Mouse (Mus musculus): ENCODE measurements around the gene Crybg3.
A peak's percentile ranks its signal among the peaks of the same experiment; 100 is the strongest.

Crybg3 gene

DNA sequence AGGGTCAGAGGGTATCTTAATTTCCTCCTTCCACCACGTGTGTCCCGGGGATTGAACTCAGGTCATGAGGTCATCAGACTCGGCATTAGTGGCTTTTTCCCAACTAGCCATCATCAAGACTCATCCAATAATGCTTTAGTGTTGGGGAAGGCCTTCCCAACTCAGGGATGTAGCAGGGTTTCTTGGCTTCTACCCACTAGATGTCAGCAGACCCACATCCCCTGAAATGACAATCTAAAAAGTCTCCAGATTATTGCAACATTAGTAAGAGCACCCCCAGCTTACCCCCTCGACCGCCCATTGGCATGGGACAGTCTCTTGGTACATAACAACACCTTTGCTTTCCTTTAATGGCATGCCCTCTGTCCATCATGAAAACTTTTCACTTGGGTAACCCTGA, 65.1 kb downstream of the Crybg3 start:
- no peak for DNase-seq (ENCODE audit: extremely low spot score, low spot score)

DNA sequence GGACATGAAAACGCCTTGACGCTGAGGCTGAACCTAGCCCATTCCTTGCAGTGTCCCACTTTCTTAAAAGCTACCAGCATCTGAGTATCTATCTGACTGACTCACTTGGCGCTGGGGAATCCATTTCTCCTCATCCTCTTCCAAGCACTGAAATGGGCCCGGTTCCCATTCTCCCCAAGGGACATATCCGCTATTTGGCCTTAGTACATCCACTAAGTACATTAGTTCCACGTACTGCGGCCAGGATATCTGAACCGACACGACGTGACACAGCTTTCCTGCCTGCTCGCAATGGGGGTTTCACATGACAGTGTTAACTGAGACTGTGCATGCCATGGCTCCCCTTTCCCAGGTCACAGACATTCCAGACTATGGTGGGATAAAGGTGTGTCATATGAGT, 66.4 kb downstream of the Crybg3 start:
- DNase-seq (ENCODE audit: extremely low spot score, low spot score), result no peak

DNA sequence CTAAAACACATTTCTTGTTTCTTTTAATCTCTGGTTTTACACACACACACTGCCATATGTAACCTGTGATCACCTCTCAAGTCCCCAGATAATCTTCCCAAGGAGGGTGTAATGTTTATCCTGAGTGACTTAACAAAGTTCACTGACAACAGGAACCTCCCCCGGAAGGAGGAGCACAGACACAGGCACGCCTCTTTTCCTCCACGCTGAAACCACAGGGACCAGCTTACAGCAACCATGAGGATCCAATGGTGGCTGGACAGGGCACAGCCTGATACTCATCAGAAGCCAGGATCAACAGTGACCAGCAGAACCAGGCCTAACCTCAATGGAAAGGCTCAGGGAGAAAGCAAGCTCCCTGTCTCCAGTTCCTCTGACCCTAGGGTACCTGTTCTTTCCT, 68.2 kb downstream of the Crybg3 start:
- DNase-seq (ENCODE audit: extremely low spot score, low spot score), result no peak

- DNase-seq (ENCODE audit: extremely low spot score, low spot score), result no peak
Measured at GRCm38 (mm10) chr16:59531243-59531642, 69.5 kb downstream of the Crybg3 start.

DNA sequence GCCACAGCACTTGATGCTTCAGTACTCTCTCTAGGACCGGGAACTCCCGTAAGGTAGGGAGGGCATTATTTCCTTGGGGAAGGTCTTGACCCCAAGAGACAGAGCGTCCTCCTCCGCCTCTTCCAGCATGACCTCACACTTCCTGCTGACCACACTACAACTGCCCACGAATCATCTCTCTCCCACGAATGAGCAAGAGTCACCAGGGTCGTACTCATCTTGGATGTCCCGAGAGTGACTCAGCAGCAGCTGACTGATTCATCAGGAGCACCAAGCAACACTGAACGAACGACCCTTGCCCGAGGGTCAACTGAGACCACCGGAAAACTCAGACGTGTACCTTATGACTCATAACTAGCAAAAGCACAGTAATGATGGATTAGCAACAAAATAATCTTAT, 71.2 kb downstream of the Crybg3 start:
- no peak for DNase-seq (ENCODE audit: extremely low spot score, low spot score)

DNA sequence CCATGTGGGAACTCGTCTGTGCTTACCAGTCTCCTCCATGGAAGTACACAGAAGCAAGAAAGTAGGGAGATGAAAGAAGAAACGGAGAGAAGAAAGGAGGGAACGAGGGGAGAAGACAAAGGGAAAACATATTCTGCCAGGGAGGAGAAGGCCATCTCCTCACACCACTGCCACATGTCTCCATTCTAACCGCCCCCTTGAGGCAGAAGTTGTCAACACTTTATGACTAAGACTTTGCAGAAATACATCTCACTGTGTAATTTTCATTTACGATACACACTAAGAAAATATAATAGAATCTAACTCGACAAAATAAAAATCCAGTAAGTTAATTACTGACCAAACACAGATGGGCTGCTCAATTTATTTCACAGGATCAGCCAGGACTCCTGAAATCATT, 73.8 kb downstream of the Crybg3 start:
- DNase-seq (ENCODE audit: extremely low spot score, low spot score), result no peak

DNA sequence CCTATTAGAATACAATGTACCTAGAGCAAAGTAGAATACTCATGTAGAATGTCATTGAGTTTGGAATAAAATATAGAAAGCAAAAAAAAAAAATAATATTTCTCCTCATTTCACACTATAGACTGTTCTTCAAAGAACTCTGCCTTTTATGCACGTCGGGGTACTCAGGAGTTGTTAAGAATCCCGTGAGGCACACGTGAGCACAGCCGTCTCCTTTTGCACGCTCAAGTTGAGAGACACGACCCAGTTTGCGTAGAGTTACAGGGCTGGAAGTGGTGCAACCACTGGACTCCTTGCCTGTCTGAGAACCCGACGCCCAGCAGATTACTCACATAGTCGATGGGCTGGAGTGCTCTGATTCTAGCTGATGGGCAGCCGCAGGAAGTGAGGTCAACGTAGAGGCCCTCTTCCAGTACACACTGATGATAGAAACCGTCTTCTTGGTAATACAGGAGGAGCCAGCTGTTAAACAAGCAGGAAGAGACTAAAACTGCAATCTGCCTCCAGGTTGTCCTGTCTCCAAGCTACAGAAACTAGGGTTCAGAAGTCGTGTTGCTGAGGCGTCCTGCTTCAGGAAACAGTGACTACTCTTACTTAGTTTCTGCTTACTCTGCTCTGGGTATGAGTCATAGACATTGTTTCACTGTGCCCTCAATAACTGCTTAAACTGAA, 78.9 kb downstream of the Crybg3 start:
- DNase-seq (ENCODE audit: extremely low spot score, low spot score), result no peak

DNA sequence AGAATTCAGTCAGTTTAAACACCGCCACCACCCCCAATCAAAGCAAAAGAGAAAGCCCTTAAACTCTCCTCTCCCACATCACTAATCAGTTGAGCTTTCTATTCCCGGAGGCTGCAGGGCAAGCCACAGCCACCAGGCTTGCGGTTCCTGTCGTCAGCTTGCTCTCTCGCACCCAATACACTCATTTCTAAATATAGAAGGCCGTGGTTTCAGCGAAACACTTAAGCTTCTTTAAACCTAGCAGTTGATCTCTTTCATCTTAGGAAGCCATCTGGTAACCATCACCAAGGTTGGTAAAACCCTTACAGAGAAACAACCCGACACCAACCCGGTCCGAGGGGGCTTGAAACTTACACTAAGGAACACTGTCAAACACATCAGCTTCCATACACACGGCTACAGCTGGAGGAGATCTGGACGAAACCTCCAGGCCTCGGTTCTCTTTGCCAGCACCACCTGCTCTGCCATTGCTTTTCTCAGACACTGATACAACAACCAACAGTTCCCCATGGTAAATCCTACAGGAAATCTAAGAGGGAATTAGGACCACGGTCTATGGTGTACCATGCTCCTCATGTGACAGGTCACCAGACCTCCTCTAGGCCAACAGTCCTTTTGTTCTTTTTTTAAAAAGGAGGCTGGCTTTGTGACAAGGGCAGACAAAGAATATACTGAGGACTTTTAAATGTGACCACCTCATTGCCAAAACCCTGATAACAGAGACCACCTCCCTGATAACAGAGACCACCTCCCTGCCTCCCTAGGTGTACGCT, 83.1 kb downstream of the Crybg3 start:
- no peak for DNase-seq (ENCODE audit: extremely low spot score, low spot score)

GRCm38 (mm10) chr16:59516965-59517364, 83.8 kb downstream of the Crybg3 start:
- DNase-seq (ENCODE audit: extremely low spot score, low spot score), result no peak

- DNase-seq (ENCODE audit: extremely low spot score, low spot score), result no peak
Measured at GRCm38 (mm10) chr16:59515169-59515568, 85.6 kb downstream of the Crybg3 start.

GRCm38 (mm10) chr16:59509830-59510229, 90.9 kb downstream of the Crybg3 start:
- DNase-seq (ENCODE audit: extremely low spot score, low spot score), result no peak

DNA sequence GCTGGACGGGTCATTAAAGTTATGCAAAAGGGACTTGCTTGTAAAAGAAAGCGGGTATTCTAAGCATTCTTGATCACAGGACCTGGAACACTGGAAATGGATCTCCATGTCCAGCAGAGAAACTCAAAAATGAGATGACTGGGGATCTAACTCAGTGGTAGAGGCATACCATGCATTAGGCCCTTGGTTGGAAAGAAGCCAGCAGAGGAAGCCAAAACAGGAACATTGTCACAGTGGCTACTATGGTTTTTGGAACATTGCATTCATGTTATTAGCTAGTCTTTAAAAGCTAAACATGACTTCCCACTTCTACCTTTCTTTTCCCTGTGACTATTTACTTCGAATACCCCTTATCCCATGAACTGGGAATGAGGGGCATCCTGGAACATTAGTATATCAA, 101.6 kb downstream of the Crybg3 start:
- DNase-seq (ENCODE audit: extremely low spot score, low spot score), result no peak

DNA sequence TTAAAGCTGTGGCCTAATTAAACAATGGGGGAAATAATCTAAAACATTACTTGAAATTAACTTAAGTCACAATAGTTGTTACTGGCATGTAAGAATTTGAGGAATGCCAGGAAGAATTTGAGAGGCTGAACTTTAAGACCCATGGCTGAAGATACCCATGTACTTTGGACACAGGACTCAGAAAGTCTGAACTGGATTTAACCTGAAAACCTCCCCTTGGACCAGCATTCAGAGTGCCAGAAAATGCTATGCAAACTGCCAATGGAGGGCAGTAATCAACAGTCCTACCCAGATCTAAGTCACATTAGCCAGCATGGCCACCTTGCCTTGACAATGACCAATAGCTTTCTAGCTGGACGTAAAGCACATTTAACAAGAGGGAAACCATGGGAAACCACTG, 102.8 kb downstream of the Crybg3 start:
- DNase-seq (ENCODE audit: extremely low spot score, low spot score), result no peak

DNA sequence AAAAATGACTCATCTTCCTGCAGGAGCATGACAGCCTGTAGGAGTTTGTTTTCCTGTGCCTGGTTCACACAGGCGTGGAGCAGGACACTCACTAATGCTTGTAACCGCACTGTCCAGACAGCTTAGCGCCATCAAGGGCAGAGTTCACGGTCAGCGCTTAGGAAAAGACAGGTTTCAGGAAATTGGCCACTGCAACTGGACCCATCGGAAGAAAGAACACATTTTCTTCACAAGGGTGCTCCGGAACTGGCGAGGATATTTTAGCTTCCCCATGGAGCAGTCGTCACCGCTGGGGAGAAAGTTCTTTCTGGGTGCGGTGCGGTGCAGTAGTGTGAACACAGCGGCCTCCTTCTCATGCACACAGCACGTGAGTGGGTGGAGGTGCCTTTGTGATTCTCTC, 107.6 kb downstream of the Crybg3 start:
- DNase-seq (ENCODE audit: extremely low spot score, low spot score), result no peak

- DNase-seq (ENCODE audit: extremely low spot score, low spot score), result no peak
Measured at GRCm38 (mm10) chr16:59487975-59488548, 112.7 kb downstream of the Crybg3 start.

DNA sequence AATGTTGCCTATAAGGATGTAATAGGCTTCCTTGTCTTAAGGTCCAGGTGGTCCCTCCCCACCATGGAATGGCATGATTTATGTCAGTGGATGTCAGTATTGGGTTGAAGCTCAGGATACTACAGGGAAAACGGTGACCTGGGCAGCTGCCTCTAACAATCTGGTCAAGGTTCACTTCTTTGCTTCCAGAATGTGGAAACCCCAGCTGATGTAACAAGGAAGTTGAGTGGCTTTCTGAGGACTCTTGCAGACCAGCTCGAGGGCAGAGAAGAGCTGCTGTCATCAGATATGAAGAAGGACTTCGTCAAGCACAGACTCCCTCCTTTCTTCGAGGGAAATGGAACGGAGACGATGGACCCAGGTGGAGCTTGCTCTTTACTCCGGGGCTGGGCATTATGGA, 113.5 kb downstream of the Crybg3 start:
- no peak for DNase-seq (ENCODE audit: extremely low spot score, low spot score)

- DNase-seq (ENCODE audit: extremely low spot score, low spot score), result no peak
Measured at GRCm38 (mm10) chr16:59477955-59478354, 122.8 kb downstream of the Crybg3 start.

- DNase-seq (ENCODE audit: extremely low spot score, low spot score), result peak; percentile 53
Measured at GRCm38 (mm10) chr16:59474788-59475187, 126.0 kb downstream of the Crybg3 start.

DNA sequence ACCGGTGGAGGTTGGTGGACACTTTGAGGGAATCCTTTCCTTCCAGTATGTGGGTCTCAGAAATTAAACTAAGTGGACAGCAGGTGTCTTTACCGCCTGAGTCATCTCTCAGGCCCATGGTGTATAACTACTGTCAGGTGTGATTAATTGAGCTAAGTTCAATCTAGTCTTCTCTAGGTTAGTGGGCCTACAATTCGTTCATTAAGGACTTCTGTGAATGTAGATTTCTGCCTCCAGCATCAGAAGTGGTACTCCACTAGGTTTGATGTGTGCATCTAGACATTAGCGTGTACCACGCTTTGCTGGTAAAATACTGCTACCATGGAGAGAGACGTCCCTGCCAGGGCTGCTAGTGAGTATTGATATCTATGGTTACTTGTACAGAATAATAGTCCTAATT, 128.2 kb downstream of the Crybg3 start:
- no peak for DNase-seq (ENCODE audit: extremely low spot score, low spot score)

DNA sequence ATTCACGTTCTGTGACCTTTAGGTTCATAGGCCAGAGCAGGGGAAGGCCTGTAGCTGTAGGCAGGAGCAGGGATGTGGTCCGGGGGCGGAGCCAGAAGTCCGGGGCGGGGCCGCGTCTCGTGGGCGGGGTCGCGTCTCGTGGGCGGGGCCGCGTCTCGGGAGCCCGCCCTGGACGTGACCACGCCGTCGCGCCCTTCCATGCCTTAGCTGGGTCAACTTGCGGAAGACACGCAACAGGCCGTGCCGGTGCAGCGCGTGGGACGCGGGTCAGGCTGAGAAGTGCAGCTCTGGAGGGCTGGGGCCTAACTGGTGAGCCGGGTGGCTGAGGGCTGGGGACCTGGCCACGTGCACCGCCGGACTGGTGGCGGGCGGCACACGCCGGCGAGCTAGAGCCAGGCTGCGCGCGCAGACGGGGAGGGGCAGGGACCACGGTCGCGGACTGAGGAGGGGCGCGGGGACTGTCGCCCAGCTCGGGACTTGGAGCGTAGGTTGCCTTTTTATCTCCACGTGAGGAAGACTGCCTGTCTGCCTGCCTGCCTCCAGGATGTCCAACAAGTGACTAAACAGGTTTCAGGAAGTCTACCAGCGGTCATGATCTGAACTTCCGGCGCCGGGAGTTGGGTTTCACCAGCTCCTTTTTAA, 129.0 kb downstream of the Crybg3 start, which contains the start of gene Riox2:
TSS of gene Riox2 (plus strand) at position 139 of the 642 bp plus-strand sequence.
- DNase-seq (ENCODE audit: extremely low spot score, low spot score), result peak; percentile 88

GRCm38 (mm10) chr16:59469846-59470245, 130.9 kb downstream of the Crybg3 start:
- DNase-seq (ENCODE audit: extremely low spot score, low spot score), result no peak

GRCm38 (mm10) chr16:59463973-59464372, 136.8 kb downstream of the Crybg3 start:
- no peak for DNase-seq (ENCODE audit: extremely low spot score, low spot score)

All from neural tube, embryonic 10.5 days (tissue).